Mouse (Mus musculus) liver (tissue): ENCODE results near the gene Oxct2b.
"Not testable (repeated sequence)": the region's sequence is repeated elsewhere in the genome, so short reads cannot be mapped to it uniquely, and the experiment has no call there.

ENCODE experiments used
- DNase-seq: peaks from one replicate; pipeline ENCODE4 v3.0.0-alpha.2; 2020; ENCODE audit warnings: mixed read lengths

The Oxct2b gene

GRCm38 (mm10) chr4:123114651-123115050 is 1.4 kb upstream of the Oxct2b start:
- DNase-seq = not testable (repeated sequence)

GRCm38 (mm10) chr4:123116640-123117039 is 574 bp downstream of the Oxct2b start:
- DNase-seq = not testable (repeated sequence)

DNA sequence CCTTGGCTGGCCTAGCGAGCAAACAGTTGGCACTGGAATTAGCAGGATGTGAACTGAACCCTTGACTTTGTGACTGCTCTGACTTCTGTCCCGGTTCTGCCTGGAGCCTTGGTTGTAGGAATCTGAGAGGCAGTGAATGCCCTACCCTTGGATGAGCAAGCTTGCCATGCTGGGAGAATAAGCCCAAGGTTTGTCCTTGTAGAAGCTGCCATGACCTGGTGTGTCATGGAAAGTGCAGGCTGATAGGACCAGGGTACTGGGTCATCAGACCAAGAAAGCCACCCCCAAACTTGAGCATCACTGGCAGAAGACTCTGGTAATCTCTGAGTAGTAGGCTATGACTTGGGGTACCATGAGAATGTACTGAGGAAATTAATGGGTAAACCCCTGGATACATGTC is 5.2 kb downstream of the Oxct2b start:
- no peak for DNase-seq

DNA sequence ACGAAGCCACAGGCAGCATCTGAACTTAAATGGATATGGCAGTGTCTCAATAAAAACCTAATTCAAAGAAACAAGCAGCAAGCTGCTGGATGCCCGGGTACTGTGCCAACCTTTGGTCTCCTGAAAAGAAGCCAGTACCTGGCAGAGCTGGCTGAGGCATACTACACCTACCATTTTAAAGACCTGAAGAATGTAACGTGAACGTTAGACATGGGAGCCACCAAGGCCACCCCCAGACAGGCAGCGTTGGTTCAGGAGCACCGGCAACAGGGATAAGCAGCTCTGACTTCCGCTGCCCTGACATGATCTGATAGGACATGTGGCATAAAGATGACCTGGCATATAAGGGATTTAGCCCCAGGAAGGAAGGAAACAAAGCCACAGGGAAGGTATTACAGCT is 10.6 kb downstream of the Oxct2b start:
- DNase-seq = no peak

DNA sequence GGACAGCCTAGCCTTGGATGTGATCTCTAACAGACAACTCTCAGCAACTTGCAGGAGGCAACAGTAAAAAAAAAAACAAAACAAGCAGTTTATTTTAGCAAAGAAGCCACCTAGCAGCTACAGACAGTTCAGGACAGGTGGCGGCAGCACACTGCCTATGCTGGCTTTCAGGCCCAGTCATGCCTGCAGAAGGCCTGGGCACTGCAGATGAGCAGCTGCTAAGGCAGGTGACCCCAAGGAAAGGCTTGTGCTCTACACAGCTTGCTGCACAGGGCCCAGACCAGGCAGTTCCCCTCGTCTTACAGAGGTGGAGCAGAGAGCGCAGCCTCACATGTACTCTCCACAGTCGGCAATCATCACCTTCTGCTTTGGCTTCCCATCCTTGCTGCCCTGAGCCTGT is 11.0 kb downstream of the Oxct2b start:
- DNase-seq = no peak

GRCm38 (mm10) chr4:123137551-123137950 is 21.5 kb downstream of the Oxct2b start:
- no peak for DNase-seq

DNA sequence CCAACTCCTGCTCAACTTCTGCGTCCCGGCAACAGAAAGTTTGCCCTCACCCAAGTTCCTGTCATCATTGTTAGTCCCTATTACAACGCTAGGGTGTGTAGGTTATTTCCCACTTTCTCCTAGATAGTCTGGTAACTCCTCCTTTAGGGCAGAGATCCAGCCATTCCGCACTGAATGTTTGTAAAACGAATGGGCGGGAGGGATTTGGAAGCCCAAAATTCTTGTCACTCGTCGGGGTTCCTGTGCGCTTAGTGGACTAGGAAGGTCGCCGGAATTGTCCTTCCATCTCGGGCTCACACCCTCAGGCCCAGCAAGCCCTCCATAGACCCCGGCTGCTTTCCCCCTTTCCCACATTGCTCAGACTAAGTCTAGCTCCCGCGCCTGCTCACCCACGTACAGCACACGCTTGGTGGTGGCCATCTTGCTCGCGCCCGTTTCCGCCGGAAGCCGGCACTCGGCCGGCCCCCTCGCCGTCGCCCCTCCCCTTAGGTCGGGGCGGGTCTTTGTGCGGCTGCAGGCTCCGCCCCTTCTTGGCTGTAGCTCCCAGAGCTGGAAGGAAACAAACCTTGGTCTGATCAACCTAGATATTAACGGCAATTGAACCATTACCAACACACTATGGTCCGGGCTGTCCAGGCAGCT is 23.6 kb downstream of the Oxct2b start, which contains the start of gene Ppie:
Gene Ppie (minus strand): TSS at position 439 of the 642 bp plus-strand sequence.
- peak; percentile 91 for DNase-seq

- no peak for DNase-seq
Observed at GRCm38 (mm10) chr4:123147446-123148150, 31.5 kb downstream of the Oxct2b start.

GRCm38 (mm10) chr4:123152003-123152402 is 35.9 kb downstream of the Oxct2b start:
- no peak for DNase-seq

DNA sequence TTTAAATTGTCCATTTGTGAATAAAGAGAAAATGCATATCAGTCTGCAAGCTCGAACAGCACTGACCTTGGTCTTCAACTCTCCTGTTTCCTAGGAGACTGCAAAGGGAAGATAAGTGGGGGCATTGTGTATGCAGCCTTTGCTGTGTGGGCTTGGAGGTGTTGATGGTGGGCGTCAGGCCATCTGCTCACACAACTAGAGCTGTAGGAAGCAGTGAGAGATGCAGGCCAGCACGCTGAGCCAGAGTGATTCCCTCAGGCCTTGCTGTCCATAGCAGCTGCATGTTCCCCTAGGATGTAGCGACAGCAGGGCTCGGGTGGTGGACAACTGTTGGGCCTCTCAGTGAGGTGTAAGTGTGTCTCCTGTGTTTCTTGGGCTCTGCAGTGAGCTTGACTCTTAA is 36.9 kb downstream of the Oxct2b start:
- no peak for DNase-seq

DNA sequence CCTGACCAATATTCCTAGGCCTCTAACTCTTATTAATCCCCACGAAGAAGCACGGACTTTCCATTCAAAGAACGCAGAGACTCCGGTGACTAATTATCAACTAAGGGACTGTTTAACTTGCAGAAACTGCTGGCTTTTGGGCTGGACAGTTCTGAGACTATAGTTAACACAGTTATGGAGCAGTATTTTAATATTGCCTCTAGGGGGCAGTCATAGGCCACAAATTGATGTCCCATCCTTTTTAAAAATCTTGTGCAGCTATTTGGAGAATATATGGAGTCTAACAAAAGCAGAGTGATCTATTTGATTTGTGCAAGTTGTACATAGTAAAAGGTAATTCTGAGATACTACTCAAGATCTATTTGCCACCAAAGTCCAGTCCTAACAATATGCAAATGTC is 38.9 kb downstream of the Oxct2b start:
- DNase-seq = no peak

GRCm38 (mm10) chr4:123155427-123155826 is 39.4 kb downstream of the Oxct2b start:
- no peak for DNase-seq

- no peak for DNase-seq
Observed at GRCm38 (mm10) chr4:123155840-123156239, 39.8 kb downstream of the Oxct2b start.

DNA sequence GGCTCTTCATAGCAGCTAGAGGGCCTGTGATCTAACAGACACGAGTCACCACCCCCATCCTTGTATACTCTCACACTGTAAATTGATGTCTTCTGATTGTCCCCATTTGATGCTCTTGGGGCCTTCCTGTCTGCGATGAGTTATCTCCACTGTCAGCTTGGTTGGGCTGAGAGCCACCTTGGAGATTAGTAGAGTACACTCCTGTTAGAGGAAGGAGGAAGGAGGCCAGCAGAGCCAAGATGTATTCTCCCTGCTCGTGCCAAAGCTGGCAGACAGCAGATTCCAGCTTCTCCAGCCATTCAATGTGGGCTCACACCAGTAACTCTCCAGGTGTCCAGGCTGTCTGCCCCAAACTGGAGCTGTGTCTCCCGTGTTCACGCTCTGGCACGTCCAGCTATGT is 44.5 kb downstream of the Oxct2b start:
- no peak for DNase-seq

DNA sequence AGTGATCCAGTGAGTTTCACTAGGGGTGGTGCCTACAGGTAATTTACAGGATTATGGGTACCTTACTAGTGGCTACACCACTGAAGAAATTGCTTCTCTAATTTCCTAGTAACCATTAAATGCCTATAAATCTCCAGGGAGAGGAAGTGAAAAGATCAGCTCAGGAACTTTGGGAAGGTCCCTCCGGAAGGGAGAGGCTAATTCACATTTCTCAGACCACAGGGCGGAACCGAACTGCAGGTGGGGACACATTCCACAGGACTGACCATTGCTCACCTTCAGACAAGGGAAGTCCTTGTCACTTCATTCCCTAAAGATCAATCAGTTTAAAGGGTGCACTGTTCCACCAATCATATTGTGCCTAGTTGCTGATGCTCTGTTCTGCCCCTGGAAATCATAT is 45.2 kb downstream of the Oxct2b start:
- DNase-seq = not testable (repeated sequence)

DNA sequence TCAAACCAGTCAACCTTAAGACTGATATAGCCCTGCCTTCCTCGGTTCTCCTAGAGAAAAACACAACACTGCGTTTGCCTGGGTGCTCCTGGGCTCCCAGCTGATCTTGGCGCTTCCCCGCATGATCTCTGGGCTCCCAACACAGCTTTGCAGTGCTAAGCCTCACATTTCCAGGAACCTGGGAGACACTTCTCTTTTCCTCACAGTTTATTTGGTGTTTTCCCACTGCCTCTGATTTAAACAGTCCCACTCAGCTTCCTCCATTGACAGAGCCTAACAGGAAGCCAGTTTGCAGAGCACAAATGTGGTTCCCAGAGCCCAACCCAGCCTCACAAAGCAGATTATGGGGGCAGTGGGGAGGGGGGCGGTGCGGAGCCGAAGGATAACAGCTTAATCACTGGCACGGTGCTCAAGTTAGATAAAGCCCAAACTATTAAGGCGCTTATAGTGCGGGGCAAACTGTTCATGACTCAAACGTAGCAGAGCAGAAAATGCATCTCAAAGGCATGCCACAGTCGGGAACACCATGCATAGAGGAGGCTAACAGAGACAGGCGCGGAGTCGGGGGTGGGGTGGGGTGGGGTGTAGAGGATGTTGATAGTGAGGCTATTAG is 46.3 kb downstream of the Oxct2b start:
- peak; percentile 19 for DNase-seq

- no peak for DNase-seq
Observed at GRCm38 (mm10) chr4:123164157-123164556, 48.1 kb downstream of the Oxct2b start.
